Mouse (Mus musculus) embryo, embryonic 11.5 days (tissue): ENCODE measurements around the gene Inpp5f.
"Not testable (repeated sequence)": the region's sequence is repeated elsewhere in the genome, so short reads cannot be mapped to it uniquely, and the experiment has no call there.

Source experiments
- DNase-seq: peaks from one replicate; pipeline ENCODE4 v3.0.0-alpha.2; 2012; ENCODE audit warnings: low read depth, low spot score

Inpp5f gene

DNA sequence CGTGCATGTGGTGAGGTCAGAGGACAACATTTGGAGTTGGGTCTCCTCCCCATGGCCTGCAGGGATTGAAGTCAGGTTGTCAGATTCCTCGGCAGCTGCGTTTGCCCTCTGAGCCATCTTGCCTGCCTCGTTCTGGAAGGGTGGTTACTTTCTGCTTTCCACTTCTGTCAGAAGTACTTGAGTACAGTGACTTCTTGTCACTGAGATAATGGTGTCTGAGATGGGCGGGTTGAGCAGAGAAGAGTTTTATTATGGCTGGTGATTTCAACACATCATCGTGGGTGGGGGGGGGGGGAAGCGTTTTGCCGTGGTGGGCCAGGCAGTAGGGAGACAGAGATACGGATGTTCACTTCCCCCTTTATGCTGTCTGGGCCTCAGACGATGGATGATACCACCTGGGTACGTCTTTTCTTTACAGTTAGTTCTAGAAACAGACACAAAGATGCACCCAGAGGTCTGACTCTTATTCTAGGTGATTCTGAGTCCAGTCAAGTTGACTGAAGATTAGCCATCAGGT lies 53.8 kb downstream of the Inpp5f start:
- DNase-seq: no peak

DNA sequence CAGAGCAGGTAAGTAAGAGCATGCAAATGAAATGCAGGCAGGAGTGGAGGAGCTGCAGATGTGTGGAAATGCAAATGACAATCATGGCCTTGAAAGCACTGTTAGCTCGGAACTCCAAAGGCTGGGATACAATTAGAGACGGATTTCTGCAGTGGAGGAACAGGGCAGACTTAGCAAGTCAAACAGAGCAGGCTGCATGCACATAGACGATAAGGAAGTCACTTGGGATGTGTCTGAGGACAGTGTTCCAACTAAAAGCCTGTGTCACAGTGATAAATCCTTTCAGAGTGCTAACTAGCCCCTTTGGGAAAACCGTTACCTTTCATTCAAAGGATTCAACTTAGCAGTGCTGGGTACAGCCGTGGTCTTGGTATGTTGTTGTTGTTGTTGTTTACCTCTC lies 56.7 kb downstream of the Inpp5f start:
- no peak for DNase-seq

DNA sequence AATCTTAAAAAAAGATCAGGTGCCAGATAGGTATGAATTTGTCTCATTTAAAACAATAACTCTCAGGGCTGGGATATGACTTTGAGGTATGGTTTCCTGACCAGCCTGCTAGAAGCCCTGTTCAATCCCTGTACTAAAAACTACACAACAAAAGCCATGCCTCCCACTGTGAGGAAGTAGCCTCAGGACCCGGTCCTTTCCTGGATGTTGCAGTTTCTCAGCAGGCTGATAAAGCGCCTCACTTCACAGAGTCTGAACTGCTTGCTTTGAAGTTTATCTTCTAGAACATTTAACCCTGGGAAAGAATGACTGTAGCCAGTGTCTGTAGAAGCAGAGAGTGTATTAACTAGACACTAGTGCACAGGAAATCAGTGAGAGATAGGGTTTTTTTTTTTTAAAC lies 57.7 kb downstream of the Inpp5f start:
- no peak for DNase-seq

DNA sequence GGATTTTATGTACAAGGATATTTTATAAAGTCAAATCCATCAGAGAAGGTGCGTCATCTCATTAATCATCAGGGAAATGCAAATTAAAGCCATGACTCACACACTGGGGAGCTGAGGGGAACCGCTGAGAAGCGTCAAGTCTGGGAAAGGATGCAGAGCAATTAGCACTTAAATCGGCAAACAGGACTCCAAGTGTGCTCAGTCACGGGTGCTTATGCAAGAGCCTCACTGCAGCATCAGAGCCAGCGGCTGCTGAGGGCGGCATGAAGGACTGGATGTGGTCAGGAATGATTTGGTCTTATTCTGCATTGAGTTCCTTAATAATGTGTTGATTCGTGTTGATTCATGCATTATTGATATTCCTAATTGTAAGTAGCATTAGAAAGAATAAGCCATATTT lies 60.8 kb downstream of the Inpp5f start:
- no peak for DNase-seq

DNA sequence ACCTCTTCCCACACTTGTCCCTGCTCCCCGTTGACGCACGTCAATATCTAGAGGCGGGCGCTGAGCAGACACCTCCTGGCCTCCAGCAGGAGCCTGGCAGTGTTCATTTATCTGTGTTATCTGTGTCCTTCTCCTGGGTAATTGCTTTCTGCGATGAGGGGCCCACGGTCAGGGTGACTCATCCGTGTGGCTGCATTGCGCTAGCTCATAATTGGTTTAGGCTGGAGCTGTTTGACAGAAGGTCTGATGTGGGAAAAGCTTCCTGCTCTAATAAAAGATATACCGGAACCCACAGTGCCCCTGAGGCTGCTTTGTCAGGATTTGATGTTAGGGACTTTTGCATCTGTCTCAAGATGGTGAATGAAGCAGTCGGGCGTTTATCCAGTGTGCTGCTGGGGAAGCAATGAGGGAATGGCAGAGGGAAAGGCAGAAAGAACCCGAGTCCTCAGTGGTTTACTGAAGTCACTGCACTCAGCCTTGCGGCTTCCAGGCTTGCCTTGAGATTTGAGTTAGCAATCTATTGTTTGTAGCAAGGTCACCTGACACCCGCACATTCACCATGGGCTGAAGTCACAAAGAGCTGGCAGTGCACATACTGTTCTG lies 61.4 kb downstream of the Inpp5f start:
- DNase-seq: no peak

DNA sequence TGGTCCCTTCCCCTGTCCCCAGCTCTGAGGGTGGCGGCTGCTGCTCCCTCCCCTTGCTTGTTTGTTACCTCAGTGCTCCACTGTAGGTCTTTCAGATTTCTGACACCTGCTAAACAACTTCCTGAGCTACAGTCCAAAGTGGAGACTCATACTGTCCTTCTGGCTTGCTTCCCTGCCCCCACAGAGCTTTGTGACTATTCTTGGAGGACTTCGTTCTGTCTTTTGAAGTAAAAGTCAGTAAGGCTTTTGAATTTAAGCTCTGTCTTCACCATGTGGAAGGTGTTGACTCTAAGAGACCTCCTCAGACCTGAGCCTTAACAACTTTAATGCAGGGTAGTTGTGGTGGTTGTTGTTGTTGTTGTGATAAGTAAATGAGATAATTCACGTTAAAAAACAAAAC lies 67.4 kb downstream of the Inpp5f start:
- DNase-seq: no peak

DNA sequence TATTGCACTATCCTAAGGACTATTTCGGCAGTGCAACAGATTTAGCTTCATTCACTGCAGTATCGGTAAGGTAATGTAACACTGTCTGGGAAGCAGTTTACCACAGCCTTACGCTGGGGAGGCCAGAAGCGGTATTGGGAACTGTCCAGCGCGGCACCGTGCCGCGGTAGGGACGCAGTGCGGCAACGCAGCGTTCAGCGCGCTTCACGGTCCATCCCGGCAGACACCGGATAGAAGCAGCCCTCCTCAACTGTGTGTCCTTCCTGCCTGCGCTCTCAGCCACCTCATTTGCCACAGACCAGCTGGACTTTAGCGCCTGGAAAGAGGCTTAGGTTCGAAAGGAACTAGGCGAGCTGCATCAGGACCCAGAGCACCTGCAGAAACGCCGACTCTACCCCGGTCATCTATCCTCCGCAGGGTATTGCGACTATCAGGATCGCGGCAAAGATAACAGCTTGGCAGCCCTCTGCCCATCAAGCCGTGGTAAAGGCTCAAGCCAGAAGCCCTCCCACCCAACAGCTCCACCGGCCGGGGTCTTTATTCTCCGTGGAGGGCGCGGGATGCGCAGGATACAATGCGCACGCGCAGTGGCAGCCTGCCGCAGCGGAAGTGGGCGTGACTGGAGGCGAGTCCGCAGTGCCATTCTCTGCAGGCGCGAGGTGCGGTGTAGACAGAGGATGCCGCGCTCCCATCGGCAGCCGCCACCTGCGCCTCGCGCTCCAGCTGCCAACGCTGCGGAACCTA lies 76.9 kb downstream of the Inpp5f start:
- DNase-seq: peak; percentile 53

DNA sequence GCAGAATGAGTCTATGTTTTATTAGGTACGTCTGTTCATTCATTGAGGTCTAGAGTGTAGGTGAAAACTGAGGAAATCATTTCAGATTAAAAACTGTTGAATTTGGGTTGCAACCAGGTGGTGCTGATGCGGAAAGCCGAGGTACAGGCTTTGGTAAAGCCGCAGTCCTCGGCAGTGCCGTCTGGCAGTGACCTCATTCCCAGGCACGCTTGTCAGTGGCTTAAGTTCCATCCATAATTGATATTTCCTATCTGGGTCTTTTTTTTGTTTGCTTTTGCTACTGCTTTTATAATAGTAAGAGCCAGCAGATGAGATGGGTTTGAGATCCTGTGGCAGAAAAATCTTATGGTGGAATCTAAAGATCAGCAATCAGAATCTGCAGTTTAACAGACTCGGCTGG lies 78.2 kb downstream of the Inpp5f start:
- DNase-seq: no peak

DNA sequence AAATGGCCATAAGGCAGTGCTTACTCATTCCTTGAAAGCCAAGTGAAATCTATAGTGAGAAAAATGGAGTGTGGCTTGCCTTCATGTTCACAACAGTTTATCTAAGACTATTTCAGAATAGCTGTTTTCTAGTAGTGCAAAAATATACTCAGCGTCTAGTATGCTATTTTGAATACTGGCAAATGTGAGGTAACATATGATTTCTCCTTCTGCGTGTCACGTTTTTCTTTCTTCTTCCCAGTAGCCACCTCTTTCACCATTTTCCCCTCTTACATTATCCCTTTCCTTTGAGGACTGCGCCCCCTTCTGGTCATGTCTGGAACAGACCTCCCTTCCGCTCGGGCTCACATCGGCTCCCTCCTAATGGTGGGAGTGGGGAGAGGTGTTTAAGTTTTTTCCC lies 78.9 kb downstream of the Inpp5f start:
- DNase-seq: peak; percentile 74

DNA sequence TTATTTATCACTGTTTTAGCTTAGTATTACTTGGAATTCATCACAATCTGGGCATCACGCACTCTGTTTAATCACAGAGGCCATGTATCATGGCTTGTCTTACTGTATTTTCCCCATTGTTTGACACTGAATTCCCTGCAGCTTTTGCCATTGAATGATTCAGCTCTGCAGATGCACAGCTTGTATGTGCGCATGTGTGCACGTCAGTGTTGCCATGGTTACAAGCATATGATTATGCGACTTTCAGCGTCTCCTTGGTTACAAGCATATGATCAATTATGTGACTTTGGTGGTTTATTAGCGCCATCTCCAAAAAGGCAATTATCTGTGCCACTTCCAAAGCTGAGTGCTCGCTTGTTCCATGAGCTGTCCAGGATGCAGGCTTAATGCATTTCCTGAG lies 79.7 kb downstream of the Inpp5f start:
- DNase-seq: no peak

DNA sequence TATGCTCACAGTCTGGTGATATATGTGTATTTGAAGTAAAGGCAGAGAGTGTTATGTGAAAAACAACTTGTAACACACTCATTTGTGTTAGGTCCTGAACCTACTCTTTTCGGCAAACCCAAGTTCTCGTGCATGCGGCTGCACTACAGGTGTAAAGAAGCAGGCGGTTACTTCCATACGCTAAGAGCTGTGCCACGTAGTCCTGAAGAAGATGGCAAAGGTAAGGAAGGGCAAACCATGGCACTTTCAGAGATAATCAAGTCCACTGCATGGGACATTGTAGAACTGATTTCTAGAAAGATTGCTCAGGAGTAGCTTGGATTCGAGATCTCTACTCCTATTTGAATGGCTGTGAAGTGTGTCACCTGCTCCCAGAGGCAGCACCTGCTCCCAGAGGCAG lies 81.0 kb downstream of the Inpp5f start:
- DNase-seq: no peak

DNA sequence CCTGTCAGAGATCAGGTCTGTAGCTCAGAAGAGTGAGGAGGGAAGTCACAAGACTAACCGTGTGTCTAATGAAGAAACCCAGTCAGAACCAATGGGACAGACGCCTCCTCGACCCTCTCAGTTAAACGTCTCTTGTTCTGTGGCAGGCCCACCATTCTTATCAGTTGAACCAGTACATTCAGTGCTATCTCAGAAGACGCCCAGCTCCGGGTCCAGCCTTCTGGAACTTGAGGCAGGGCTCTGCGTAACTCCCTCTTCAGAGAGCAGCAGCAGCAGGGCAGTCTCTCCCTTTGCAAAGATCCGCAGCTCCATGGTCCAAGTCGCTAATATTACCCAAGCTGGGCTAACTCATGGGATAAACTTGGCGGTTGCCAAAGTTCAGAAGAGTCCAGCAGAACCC lies 83.7 kb downstream of the Inpp5f start:
- no peak for DNase-seq

DNA sequence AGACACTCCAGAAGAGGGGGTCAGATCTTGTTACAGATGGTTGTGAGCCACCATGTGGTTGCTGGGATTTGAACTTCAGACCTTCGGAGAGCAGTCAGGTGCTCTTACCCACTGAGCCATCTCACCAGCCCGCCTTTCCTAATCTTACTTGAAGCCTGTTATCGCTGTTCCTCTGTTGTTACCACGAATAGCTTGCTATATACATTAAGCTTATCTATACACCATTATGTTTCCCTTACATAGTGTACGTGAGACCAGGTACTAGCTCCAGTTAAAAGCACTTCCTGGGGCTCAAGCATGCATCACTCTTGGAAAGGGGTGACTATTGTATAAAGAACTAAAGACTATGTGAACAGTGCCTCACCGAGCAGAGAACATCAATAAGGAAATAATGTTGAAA lies 88.8 kb downstream of the Inpp5f start:
- DNase-seq: not testable (repeated sequence)

DNA sequence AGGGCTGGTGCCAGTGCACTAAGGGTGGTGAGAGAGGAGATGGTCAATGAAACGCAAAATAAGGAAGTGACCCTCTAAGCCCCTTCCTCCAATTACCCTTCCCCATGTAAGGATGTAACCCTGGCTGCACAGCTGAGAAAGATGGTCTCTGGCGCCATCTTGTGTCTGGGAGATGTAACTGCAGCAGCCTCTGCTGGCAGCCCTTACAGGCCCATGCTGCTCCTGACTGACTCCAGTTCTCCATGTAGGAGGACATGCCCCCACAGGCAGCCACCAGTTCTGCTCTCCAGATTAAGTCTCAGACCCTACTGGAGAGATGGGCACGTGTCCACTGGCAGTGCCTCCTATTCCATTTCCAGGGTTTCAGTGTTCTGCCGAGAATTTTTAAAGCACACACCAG lies 94.6 kb downstream of the Inpp5f start:
- peak; percentile 56 for DNase-seq

DNA sequence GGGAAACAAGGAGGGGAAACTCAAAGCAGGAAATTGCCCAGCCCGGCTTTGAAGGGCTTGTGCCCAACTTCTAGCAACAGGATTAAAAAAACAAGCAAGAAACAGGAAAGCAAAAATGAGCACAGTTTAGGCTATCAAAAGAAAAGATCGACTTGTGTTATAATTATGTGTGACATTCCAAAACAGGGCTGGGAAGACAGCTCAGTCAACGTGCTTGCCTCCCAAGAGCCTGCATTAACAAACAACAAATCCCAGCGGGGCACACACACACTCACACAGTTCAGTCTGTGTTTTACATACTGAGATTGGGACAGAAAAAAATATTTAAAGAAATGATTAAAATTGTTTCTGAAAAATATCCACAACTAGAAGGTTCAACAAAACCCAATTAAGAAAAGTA lies 106.9 kb downstream of the Inpp5f start:
- DNase-seq: no peak

DNA sequence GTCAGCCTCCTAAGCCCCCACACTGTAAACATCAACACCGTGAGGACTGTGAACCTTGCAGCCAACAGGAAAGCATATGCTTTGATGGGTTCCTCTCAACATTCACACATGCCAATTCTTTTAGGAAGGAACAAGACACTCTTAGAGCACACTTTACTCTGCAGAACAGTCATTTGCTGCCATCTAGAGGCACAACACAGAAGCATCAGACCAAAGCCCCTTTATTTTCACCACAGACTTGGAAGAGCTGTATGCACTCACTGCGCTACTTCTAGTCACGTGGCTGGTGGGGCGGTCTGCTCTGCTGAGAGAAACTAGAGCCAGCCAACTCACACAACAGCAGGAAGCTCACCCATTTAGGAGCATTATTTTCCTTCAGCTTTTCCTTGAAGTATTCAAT lies 113.6 kb downstream of the Inpp5f start:
- no peak for DNase-seq

DNA sequence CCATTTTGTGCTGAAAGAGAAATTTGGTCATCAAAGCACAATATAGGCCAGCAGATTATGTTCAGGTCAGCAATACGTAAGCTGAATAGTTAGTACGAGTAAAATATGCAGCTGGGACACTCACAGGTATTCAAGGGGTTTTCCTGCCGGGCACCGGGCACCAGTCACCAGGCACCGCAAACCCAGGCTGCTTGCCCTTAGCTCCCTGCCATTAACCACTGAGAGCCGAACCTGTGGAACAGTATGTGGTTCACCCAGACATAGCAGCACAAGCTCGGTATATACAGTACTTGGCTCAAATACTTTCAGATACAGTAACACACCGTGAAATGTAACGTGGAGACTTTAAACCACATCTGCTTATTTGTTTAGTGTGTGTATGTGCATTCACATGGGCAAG lies 114.1 kb downstream of the Inpp5f start:
- DNase-seq: no peak

DNA sequence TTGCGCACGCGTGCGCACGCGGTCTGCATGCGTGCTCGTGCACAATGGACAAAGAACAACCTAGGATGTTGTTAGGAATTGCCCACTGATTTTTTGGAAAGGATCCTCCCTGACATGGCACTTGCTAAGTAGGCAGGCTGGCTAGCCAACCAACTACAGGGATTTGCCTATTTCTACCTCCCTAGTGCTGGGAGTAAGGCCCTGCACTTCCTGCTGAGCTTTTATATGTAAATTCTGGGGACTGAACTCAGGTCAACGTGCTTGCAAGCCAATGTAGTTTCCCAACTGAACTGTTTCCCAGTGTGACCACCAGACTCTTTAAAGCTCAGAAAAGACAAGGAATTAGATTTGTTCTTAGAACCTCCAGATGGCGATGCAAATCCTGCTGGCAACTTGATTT lies 115.9 kb downstream of the Inpp5f start:
- no peak for DNase-seq

DNA sequence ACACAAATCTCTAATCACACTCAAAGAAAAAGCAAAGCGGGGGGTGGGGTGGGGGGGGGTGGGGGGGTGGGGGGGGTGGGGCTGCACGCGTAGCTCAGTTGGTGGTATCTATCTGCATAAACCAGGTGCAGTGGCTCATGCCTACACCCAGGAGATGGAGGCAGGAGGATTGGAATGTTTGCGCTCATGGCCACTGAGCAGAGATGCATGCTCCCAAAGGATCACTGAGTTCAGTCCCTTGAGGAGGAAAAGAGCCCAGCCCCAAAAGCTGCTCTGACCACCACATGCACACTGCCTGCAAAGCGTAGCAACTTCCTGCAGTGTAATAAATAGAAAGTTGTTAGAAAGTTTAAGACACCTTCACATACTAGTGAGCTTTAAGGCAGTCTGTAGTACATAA lies 116.6 kb downstream of the Inpp5f start:
- DNase-seq: no peak

DNA sequence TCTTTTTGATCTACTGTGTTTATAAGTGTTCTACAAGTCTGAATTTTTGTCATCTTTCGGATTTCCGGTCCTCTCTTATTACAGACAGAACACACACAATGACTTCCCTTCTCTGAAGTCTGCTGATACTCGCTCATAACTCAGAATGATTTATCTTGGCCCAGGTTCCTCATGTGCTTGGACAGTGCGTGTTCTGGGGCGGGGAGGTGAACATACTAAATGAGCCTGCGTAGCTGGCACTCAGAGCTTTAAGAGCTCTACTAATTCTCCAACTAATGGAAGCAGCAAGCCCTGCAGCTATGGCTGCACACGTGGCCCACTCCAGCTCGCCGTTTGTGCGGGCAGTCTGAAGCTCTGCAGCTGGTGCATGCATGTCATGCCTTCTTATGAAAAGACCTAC lies 117.6 kb downstream of the Inpp5f start:
- no peak for DNase-seq

DNA sequence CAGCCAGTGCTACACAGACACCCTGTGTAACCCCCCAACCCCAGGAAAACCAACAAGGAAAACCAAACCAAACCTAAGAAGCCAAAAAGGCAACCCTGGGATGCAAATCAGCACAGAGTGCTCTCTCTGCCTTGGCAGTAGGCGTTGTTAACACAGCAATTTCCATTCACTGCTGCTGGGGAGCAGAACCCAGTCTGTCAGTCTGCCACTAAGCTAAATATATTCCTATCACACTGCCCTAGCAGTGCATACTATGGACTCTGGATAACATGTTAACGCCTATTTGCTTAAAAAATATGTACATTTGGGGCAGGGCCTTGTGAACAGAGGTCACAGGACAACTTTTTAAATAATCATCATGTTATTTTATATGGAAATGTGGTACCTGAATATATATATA lies 120.5 kb downstream of the Inpp5f start:
- no peak for DNase-seq

DNA sequence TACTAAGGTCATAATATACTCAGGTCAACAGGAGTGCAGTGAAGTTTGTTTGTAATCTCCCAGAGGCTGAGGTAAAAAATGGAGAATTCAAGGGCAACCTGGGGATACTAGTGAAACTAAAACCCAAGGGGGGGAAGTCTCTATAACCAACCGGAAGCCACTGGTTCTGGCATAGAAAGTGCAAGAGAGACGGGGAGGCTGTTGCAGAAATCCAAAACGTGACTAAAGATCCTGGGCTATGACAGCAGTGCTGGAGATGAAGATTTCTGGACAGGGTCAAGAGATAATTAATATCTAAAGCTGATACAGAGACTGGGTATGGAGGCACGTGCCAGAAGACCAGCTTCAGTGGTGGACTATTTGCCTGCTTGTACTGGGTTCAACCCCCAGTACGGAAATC lies 126.9 kb downstream of the Inpp5f start:
- no peak for DNase-seq

DNA sequence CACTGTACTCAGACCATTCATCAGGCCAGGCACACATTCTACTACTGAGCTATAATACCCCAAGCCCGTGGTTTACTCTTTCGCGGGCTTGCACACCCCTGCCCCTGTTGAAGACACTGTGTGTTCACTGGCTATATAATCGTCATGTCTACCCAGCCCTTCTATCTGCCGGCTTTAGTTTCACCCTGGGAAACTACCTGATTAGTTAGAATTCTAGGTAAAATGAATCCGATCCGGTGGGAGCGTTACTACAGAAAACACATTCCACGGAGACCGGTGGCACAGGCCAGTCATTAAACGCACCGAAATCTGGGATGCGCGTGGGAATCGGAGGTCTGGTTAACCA lies 128.0 kb downstream of the Inpp5f start:
- DNase-seq: no peak
